In genomic region chr6:136828681-136829080, GRCm38 (mm10) we compare ENCODE assay signal across 8 mouse cellular contexts. TPM values are rescaled to one million over a fixed set of nuclear protein-coding genes. Genes with fewer than 3 reads are reported as not detected.
DNase-seq lines count a peak whose midpoint lies in the region; ATAC-seq and TF ChIP-seq lines count a peak whose summit lies in the region.

No protein-coding gene starts in this region.

- peak overlapping the region; percentile 59; the same call in 1 of the 2 replicates for H3K9ac ChIP-seq in kidney, embryonic 14.5 days (ENCODE audit: low read depth, low read length)
- peak overlapping the region; percentile 60 for H3K9ac ChIP-seq in hindbrain, embryonic 15.5 days
- H3K9ac ChIP-seq in midbrain, embryonic 15.5 days = peak overlapping the region; percentile 62

- peak overlapping the region; percentile 100 for H3K4me3 ChIP-seq in kidney, embryonic 14.5 days (ENCODE audit: low read length)
- H3K4me3 ChIP-seq in cortical plate, adult 2 months (ENCODE audit: insufficient read depth, low read length) = peak overlapping the region; percentile 62; the same call in 1 of the 2 replicates
- peak overlapping the region; percentile 93 for H3K4me3 ChIP-seq in hindbrain, embryonic 15.5 days
- peak overlapping the region; percentile 85 for H3K4me3 ChIP-seq in midbrain, embryonic 15.5 days

- 0 out of 2 replicates have a peak, but pooled peaks cover 3% of the 10 kb centered on the region for H3K4me1 ChIP-seq in kidney, embryonic 14.5 days (ENCODE audit: control insufficient read depth, insufficient read depth, low read length)
- no peaks in the 10 kb centered on the region for H3K4me1 ChIP-seq in cortical plate, adult 2 months (ENCODE audit: control insufficient read depth, insufficient read depth, low read length)
- H3K4me1 ChIP-seq in hindbrain, embryonic 15.5 days (replicated peaks) = peaks cover 15% of the 10 kb centered on the region
- peaks cover 12% of the 10 kb centered on the region for H3K4me1 ChIP-seq in midbrain, embryonic 15.5 days

- H3K27me3 ChIP-seq in kidney, embryonic 14.5 days (ENCODE audit: control insufficient read depth, insufficient read depth, low read length) = no peaks in the 10 kb centered on the region
- peaks cover 10% of the 10 kb centered on the region; the same call in 1 of the 2 replicates for H3K27me3 ChIP-seq in hindbrain, embryonic 15.5 days
- peaks cover 13% of the 10 kb centered on the region for H3K27me3 ChIP-seq in midbrain, embryonic 15.5 days (replicated peaks)

- WGBS in kidney, embryonic 14.5 days = 39% methylated on average over 4 of the region's 4 CpGs
- WGBS in hindbrain, embryonic 15.5 days = 38% methylated on average over 4 of the region's 4 CpGs
- 35% methylated on average over 4 of the region's 4 CpGs for WGBS in midbrain, embryonic 15.5 days

- ATAC-seq in kidney, embryonic 14.5 days (ENCODE audit: low FRiP score, low TSS enrichment) = no peak
- no peak for ATAC-seq in hindbrain, embryonic 15.5 days (ENCODE audit: low FRiP score, low read depth)
- ATAC-seq in midbrain, embryonic 15.5 days (replicated peaks) = no peak

- peak overlapping the region; percentile 73; the same call in 1 of the 2 replicates for H3K27ac ChIP-seq in kidney, embryonic 14.5 days (ENCODE audit: low read depth, low read length)
- H3K27ac ChIP-seq in cortical plate, adult 2 months (ENCODE audit: insufficient read depth, low read length) = no peak overlapping the region
- H3K27ac ChIP-seq in hindbrain, embryonic 15.5 days (replicated peaks) = peak overlapping the region; percentile 96
- peak overlapping the region; percentile 92 for H3K27ac ChIP-seq in midbrain, embryonic 15.5 days

- no peaks in the 10 kb centered on the region for H3K9me3 ChIP-seq in kidney, embryonic 14.5 days (ENCODE audit: control insufficient read depth, low read length)
- no peaks in the 10 kb centered on the region for H3K9me3 ChIP-seq in hindbrain, embryonic 15.5 days
- H3K9me3 ChIP-seq in midbrain, embryonic 15.5 days = no peaks in the 10 kb centered on the region

- TF ChIP-seq CTCF in cortical plate, adult 2 months (IDR thresholded peaks at IDR 0.05; ENCODE audit: extremely low read depth, insufficient read depth, low read length) = no peak

- peaks cover 21% of the 10 kb centered on the region for H3K36me3 ChIP-seq in kidney, embryonic 14.5 days (ENCODE audit: control insufficient read depth, insufficient read depth, low read length)
- H3K36me3 ChIP-seq in hindbrain, embryonic 15.5 days = peaks cover 18% of the 10 kb centered on the region
- peaks cover 9% of the 10 kb centered on the region; the same call in 1 of the 2 replicates for H3K36me3 ChIP-seq in midbrain, embryonic 15.5 days (replicated peaks)

- TF ChIP-seq POLR2A in cortical plate, adult 2 months (IDR thresholded peaks at IDR 0.05; ENCODE audit: extremely low read depth, insufficient read depth, low read length) = no peak

- H3K4me2 ChIP-seq in kidney, embryonic 14.5 days (replicated peaks; ENCODE audit: low read depth, low read length) = peak overlapping the region; percentile 63
- peak overlapping the region; percentile 69 for H3K4me2 ChIP-seq in hindbrain, embryonic 15.5 days
- peak overlapping the region; percentile 61 for H3K4me2 ChIP-seq in midbrain, embryonic 15.5 days

- no peak for DNase-seq in kidney, adult 18-20 months
- DNase-seq in spleen, postnatal 10 days (ENCODE audit: low spot score in 2 of 2) = no peak
- no peak for DNase-seq in adipocyte (ENCODE audit: low spot score)
- DNase-seq in natural killer cell, adult 2 months (ENCODE audit: low spot score in 2 of 2) = no peak

RNA-seq across cellular contexts. Expression of gene Wbp11, which starts 0.6 kb away (rescaled TPM):
- polyA plus RNA-seq in kidney, embryonic 14.5 days (2014; fragmentation: Nextera tagmentation; extraction: Ambion mirVana) = 91.5 and 136 TPM in 2 replicates
- 59.7 and 64.0 TPM in 2 replicates for polyA plus RNA-seq in cortical plate, adult 2 months (2012; rRNA removed)
- 72.3 and 78.4 TPM in 2 replicates for polyA plus RNA-seq in hindbrain, embryonic 15.5 days (2015; fragmentation: Nextera tagmentation; extraction: Ambion mirVana)
- polyA plus RNA-seq in midbrain, embryonic 15.5 days (2015; fragmentation: Nextera tagmentation; extraction: Ambion mirVana) = 74.2 and 79.3 TPM in 2 replicates

RNA-seq across cellular contexts. Expression of gene BC049715, which starts 1.3 kb away (rescaled TPM):
- polyA plus RNA-seq in kidney, embryonic 14.5 days (2014; fragmentation: Nextera tagmentation; extraction: Ambion mirVana) = 1.7 and 1.9 TPM in 2 replicates
- 1.0 and 1.4 TPM in 2 replicates for polyA plus RNA-seq in cortical plate, adult 2 months (2012; rRNA removed)
- polyA plus RNA-seq in hindbrain, embryonic 15.5 days (2015; fragmentation: Nextera tagmentation; extraction: Ambion mirVana) = 1.2 and 1.3 TPM in 2 replicates
- polyA plus RNA-seq in midbrain, embryonic 15.5 days (2015; fragmentation: Nextera tagmentation; extraction: Ambion mirVana) = 1.5 and 1.8 TPM in 2 replicates

RNA-seq across cellular contexts. Expression of gene Smco3, which starts 6.6 kb away (rescaled TPM):
- 1.1 and 1.4 TPM in 2 replicates for polyA plus RNA-seq in kidney, embryonic 14.5 days (2014; fragmentation: Nextera tagmentation; extraction: Ambion mirVana)
- polyA plus RNA-seq in cortical plate, adult 2 months (2012; rRNA removed) = 6.5 and 8.7 TPM in 2 replicates
- polyA plus RNA-seq in hindbrain, embryonic 15.5 days (2015; fragmentation: Nextera tagmentation; extraction: Ambion mirVana) = 1.4 and 1.8 TPM in 2 replicates
- polyA plus RNA-seq in midbrain, embryonic 15.5 days (2015; fragmentation: Nextera tagmentation; extraction: Ambion mirVana) = 0.66 and 1.3 TPM in 2 replicates

RNA-seq across cellular contexts. Expression of gene H2afj, which starts 20.6 kb away (rescaled TPM):
- polyA plus RNA-seq in kidney, embryonic 14.5 days (2014; fragmentation: Nextera tagmentation; extraction: Ambion mirVana) = 96.0 and 104 TPM in 2 replicates
- polyA plus RNA-seq in cortical plate, adult 2 months (2012; rRNA removed) = 135 and 139 TPM in 2 replicates
- polyA plus RNA-seq in hindbrain, embryonic 15.5 days (2015; fragmentation: Nextera tagmentation; extraction: Ambion mirVana) = 106 and 109 TPM in 2 replicates
- polyA plus RNA-seq in midbrain, embryonic 15.5 days (2015; fragmentation: Nextera tagmentation; extraction: Ambion mirVana) = 98.3 and 103 TPM in 2 replicates

RNA-seq across cellular contexts. Expression of gene Hist4h4, which starts 24.5 kb away (rescaled TPM):
- 1.2 and 2.3 TPM in 2 replicates for polyA plus RNA-seq in kidney, embryonic 14.5 days (2014; fragmentation: Nextera tagmentation; extraction: Ambion mirVana)
- polyA plus RNA-seq in cortical plate, adult 2 months (2012; rRNA removed) = 0.51 and 1.1 TPM in 2 replicates
- 0.43 and 0.52 TPM in 2 replicates for polyA plus RNA-seq in hindbrain, embryonic 15.5 days (2015; fragmentation: Nextera tagmentation; extraction: Ambion mirVana)
- polyA plus RNA-seq in midbrain, embryonic 15.5 days (2015; fragmentation: Nextera tagmentation; extraction: Ambion mirVana) = 0.77 and 0.87 TPM in 2 replicates
